ENCODE assay signal across 8 mouse cellular contexts in genomic region chr2:145167664-145168360, GRCm38 (mm10). TPM values are rescaled to one million over a fixed set of nuclear protein-coding genes. Genes with fewer than 3 reads are reported as not detected.
DNase-seq lines count a peak whose midpoint lies in the region; ATAC-seq and TF ChIP-seq lines count a peak whose summit lies in the region.

Slc24a3 (plus strand) TSS chr2:145167754.

- peak; percentile 86 for ATAC-seq in embryonic facial prominence, embryonic 12.5 days (ENCODE audit: insufficient number of reproducible peaks, insufficient read depth, low FRiP score, low TSS enrichment)
- peak; percentile 82 for ATAC-seq in limb, embryonic 11.5 days (ENCODE audit: insufficient number of reproducible peaks, low FRiP score, low TSS enrichment, low read depth)
- ATAC-seq in midbrain, embryonic 12.5 days (ENCODE audit: low FRiP score, low read depth): peak; percentile 88

- DNase-seq in adrenal gland, postnatal 4 days (ENCODE audit: low spot score in 2 of 2): peak; percentile 48 to 69
- peak; percentile 58 for DNase-seq in heart, adult 8-10 months (ENCODE audit: low spot score)
- DNase-seq in kidney, adult 8-10 months: peak; percentile 54 to 69
- peak; percentile 85 for DNase-seq in limb, embryonic 11.5 days (ENCODE audit: low spot score)
- no peak for DNase-seq in B cell, adult 2 months

- peak within 1 kb of the TSS; percentile 83 for H3K4me3 ChIP-seq in embryonic facial prominence, embryonic 12.5 days
- peak within 1 kb of the TSS; percentile 60 for H3K4me3 ChIP-seq in limb, embryonic 11.5 days (ENCODE audit: low read depth, low read length)
- peak within 1 kb of the TSS; percentile 90 for H3K4me3 ChIP-seq in midbrain, embryonic 12.5 days
- H3K4me3 ChIP-seq in small intestine, adult 2 months (ENCODE audit: low read depth, low read length): peak within 1 kb of the TSS; percentile 62

- peak within 1 kb of the TSS; percentile 76 for H3K27ac ChIP-seq in embryonic facial prominence, embryonic 12.5 days
- H3K27ac ChIP-seq in limb, embryonic 11.5 days (replicated peaks; ENCODE audit: low read depth, low read length): peak within 1 kb of the TSS; percentile 36; the same call in 1 of the 2 replicates
- peak within 1 kb of the TSS; percentile 91 for H3K27ac ChIP-seq in midbrain, embryonic 12.5 days (replicated peaks)
- peak within 1 kb of the TSS; percentile 44; the same call in 1 of the 2 replicates for H3K27ac ChIP-seq in small intestine, adult 2 months (ENCODE audit: insufficient read depth, low read depth, low read length)

- no peaks in the 10 kb centered on the region for H3K9me3 ChIP-seq in embryonic facial prominence, embryonic 12.5 days
- H3K9me3 ChIP-seq in limb, embryonic 11.5 days (ENCODE audit: control insufficient read depth, low read length): no peaks in the 10 kb centered on the region
- H3K9me3 ChIP-seq in midbrain, embryonic 12.5 days: no peaks in the 10 kb centered on the region

- H3K4me1 ChIP-seq in embryonic facial prominence, embryonic 12.5 days: peaks cover 7% of the 10 kb centered on the region; the same call in 1 of the 2 replicates
- H3K4me1 ChIP-seq in limb, embryonic 11.5 days (ENCODE audit: control insufficient read depth, insufficient read depth, low read length): peaks cover 2% of the 10 kb centered on the region; the same call in 1 of the 2 replicates
- H3K4me1 ChIP-seq in midbrain, embryonic 12.5 days: peaks cover 8% of the 10 kb centered on the region
- 0 out of 2 replicates have a peak, but pooled peaks cover 3% of the 10 kb centered on the region for H3K4me1 ChIP-seq in small intestine, adult 2 months (ENCODE audit: control insufficient read depth, insufficient read depth, insufficient read length, low read length)

- peak within 1 kb of the TSS; percentile 95 for H3K4me2 ChIP-seq in embryonic facial prominence, embryonic 12.5 days (replicated peaks)
- H3K4me2 ChIP-seq in limb, embryonic 11.5 days (ENCODE audit: low read depth, severe bottlenecking): peak within 1 kb of the TSS; percentile 67
- H3K4me2 ChIP-seq in midbrain, embryonic 12.5 days (replicated peaks): peak within 1 kb of the TSS; percentile 81

- 1% methylated on average over 45 of the region's 100 CpGs for WGBS in embryonic facial prominence, embryonic 12.5 days
- 0% methylated on average over 26 of the region's 100 CpGs for WGBS in limb, embryonic 11.5 days
- WGBS in midbrain, embryonic 12.5 days: 0% methylated on average over 70 of the region's 100 CpGs
- 1% methylated on average over 91 of the region's 100 CpGs for WGBS in small intestine, adult 2 months

- H3K9ac ChIP-seq in embryonic facial prominence, embryonic 12.5 days: peak within 1 kb of the TSS; percentile 79
- H3K9ac ChIP-seq in limb, embryonic 11.5 days (ENCODE audit: low read length): peak within 1 kb of the TSS; percentile 73
- H3K9ac ChIP-seq in midbrain, embryonic 12.5 days (replicated peaks): peak within 1 kb of the TSS; percentile 88

- TF ChIP-seq POLR2A in small intestine, adult 2 months (IDR thresholded peaks at IDR 0.05; ENCODE audit: low read depth, low read length): no peak

- H3K27me3 ChIP-seq in embryonic facial prominence, embryonic 12.5 days: no peaks in the 10 kb centered on the region
- peaks cover 4% of the 10 kb centered on the region; the same call in 1 of the 2 replicates for H3K27me3 ChIP-seq in limb, embryonic 11.5 days (ENCODE audit: control insufficient read depth, insufficient read depth, low read length)
- H3K27me3 ChIP-seq in midbrain, embryonic 12.5 days: peaks cover 9% of the 10 kb centered on the region
- peaks cover 6% of the 10 kb centered on the region for H3K27me3 ChIP-seq in small intestine, adult 2 months (ENCODE audit: control insufficient read depth, insufficient read depth, low read length)

- TF ChIP-seq CTCF in small intestine, adult 2 months (IDR thresholded peaks at IDR 0.05; ENCODE audit: extremely low read depth, insufficient read length, insufficient replicate concordance, low read depth, low read length): no peak

- H3K36me3 ChIP-seq in embryonic facial prominence, embryonic 12.5 days: no peaks in the 10 kb centered on the region
- no peaks in the 10 kb centered on the region for H3K36me3 ChIP-seq in limb, embryonic 11.5 days (ENCODE audit: control insufficient read depth, insufficient read depth, low read length)
- no peaks in the 10 kb centered on the region for H3K36me3 ChIP-seq in midbrain, embryonic 12.5 days
- H3K36me3 ChIP-seq in small intestine, adult 2 months (ENCODE audit: control insufficient read depth, insufficient read depth, low read length): no peaks in the 10 kb centered on the region

RNA-seq across cellular contexts. Expression of gene Slc24a3, which starts in this region (rescaled TPM):
- total RNA-seq in adrenal gland, postnatal 4 days (2021): 10 to 100 TPM; 14.4 to 18.3 TPM
- polyA plus RNA-seq in embryonic facial prominence, embryonic 12.5 days (2016; fragmentation: Nextera tagmentation; extraction: Ambion mirVana): 2.1 and 2.4 TPM in 2 replicates
- total RNA-seq in heart, adult 8-10 months (2022): 1 to 10 TPM; 1.7 to 2.4 (median 2.0) TPM
- 0.57 and 0.71 TPM in 2 replicates for polyA plus RNA-seq in limb, embryonic 11.5 days (2014; fragmentation: Nextera tagmentation; extraction: Ambion mirVana)
- polyA plus RNA-seq in midbrain, embryonic 12.5 days (2016; fragmentation: Nextera tagmentation; extraction: Ambion mirVana): 3.2 and 3.8 TPM in 2 replicates
- 6.1 and 6.3 TPM in 2 replicates for polyA plus RNA-seq in small intestine, adult 2 months (2012; rRNA removed)

Comparison
In these comparisons a context has a peak if more than half of its experiments do, and no peak if none do; other contexts are left out.
1. RNA of gene Slc24a3 (total RNA-seq): 14.4 to 18.3 TPM in adrenal gland, postnatal 4 days; 1.7 to 2.4 TPM in heart, adult 8-10 months; every median in the first group is over 4 times any median in the second.
2. Peak in DNase-seq, ATAC-seq, H3K4me3 ChIP-seq, H3K27ac ChIP-seq, H3K9ac ChIP-seq and H3K4me2 ChIP-seq in limb, embryonic 11.5 days; RNA of the gene not detected or under 1 TPM.
3. DNase-seq: peak in adrenal gland, postnatal 4 days (2 of 2), heart, adult 8-10 months (single experiment) and kidney, adult 8-10 months (2 of 2); none in B cell, adult 2 months (0 of 2).
4. H3K27ac ChIP-seq: peak in every context shown above with its lines; median percentile 91 in midbrain, embryonic 12.5 days; 76 in embryonic facial prominence, embryonic 12.5 days; 44 in small intestine, adult 2 months; 36 in limb, embryonic 11.5 days.
5. Peak in every context shown above with its lines, with median percentiles within 50 percentile points of each other: ATAC-seq, H3K4me2 ChIP-seq, H3K4me3 ChIP-seq and H3K9ac ChIP-seq.